Mouse (Mus musculus) CH12.LX (cell line): Measurements from ENCODE around the gene Il11ra1. TPM values are rescaled to one million over a fixed set of nuclear protein-coding genes. Genes with fewer than 3 reads are reported as not detected.

Experiments used
- DNase-seq: peaks from one replicate; pipeline ENCODE4 v3.0.0-alpha.2; 2013; ENCODE audit errors: extremely low read depth
- H3K27ac ChIP-seq: 2 replicates; pipeline ENCODE4 v1.5.1; 2012; ENCODE audit warnings: low read depth, mild to moderate bottlenecking, control low read depth, moderate library complexity; ENCODE audit not compliant: insufficient read depth
- H3K27me3 ChIP-seq: replicated peaks from 2 replicates; pipeline ENCODE3; 2012; ENCODE audit warnings: inconsistent platforms
- H3K36me3 ChIP-seq, 2 experiments: replicated peaks in 1 of 2; 2 replicates each; pipeline versions ENCODE3 to v1.6.1; 2012; ENCODE audit warnings: inconsistent platforms in 1 of 2, low read length in 1 of 2, mild to moderate bottlenecking in 1 of 2, mixed read lengths in 1 of 2, moderate library complexity in 1 of 2; ENCODE audit not compliant: control insufficient read depth in 1 of 2, insufficient read depth in 1 of 2
- H3K4me1 ChIP-seq, 2 experiments: 2 replicates each; pipeline ENCODE4 v1.6.1; 2012; ENCODE audit warnings: inconsistent platforms in 1 of 2, moderate library complexity in 1 of 2; ENCODE audit not compliant: insufficient read depth in 2 of 2, control insufficient read depth in 1 of 2
- H3K4me2 ChIP-seq: 2 replicates; pipeline ENCODE4 v1.6.1; 2012; ENCODE audit warnings: low read depth, mild to moderate bottlenecking, control low read depth; ENCODE audit not compliant: poor library complexity, insufficient read depth, severe bottlenecking
- H3K4me3 ChIP-seq, 3 experiments: fragments of 150-350 bp in 1 of 3; sonication (generic) in 1 of 3; replicated peaks in 1 of 3; 2 replicates each; pipeline versions ENCODE3 to v1.5.1; 2011 to 2012; ENCODE audit warnings: low read depth in 2 of 3, low read length in 2 of 3, mild to moderate bottlenecking in 2 of 3, moderate library complexity in 2 of 3, control low read depth in 1 of 3, improper control_type of control experiment in 1 of 3, inconsistent platforms in 1 of 3, mixed read lengths in 1 of 3; ENCODE audit not compliant: poor library complexity in 1 of 3
- H3K79me2 ChIP-seq: replicated peaks from 2 replicates; pipeline ENCODE4 v1.6.1; 2012; ENCODE audit warnings: mild to moderate bottlenecking, moderate library complexity; ENCODE audit not compliant: control insufficient read depth, poor library complexity, insufficient read depth, severe bottlenecking; ENCODE audit errors: extremely low read depth
- H3K9ac ChIP-seq: 2 replicates; pipeline ENCODE4 v1.6.1; 2012; ENCODE audit warnings: low read depth, mild to moderate bottlenecking, control low read depth, moderate library complexity; ENCODE audit not compliant: insufficient read depth
- H3K9me3 ChIP-seq: replicated peaks from 2 replicates; pipeline ENCODE3; 2012; ENCODE audit warnings: low read length, inconsistent platforms, mixed read lengths
- BHLHE40 ChIP-seq: IDR thresholded peaks from 2 replicates; pipeline ENCODE4 v1.6.1; 2011; ENCODE audit warnings: mild to moderate bottlenecking, low read depth, low read length, improper control_type of control experiment
- CTCF ChIP-seq, 2 experiments: IDR thresholded peaks in 1 of 2; conservative IDR thresholded peaks in 1 of 2; 2 replicates each; pipeline ENCODE4 v1.5.1; 2011 to 2012; ENCODE audit warnings: low read depth in 2 of 2, low read length in 2 of 2, improper control_type of control experiment in 1 of 2, inconsistent platforms in 1 of 2, mild to moderate bottlenecking in 1 of 2, moderate library complexity in 1 of 2
- ETS1 ChIP-seq: conservative IDR thresholded peaks from 2 replicates; pipeline ENCODE4 v1.6.1; 2012; ENCODE audit warnings: low read depth, mild to moderate bottlenecking, inconsistent platforms, low read length, improper control_type of control experiment, moderate library complexity
- JUN ChIP-seq: IDR thresholded peaks from 2 replicates; pipeline ENCODE4 v1.6.1; 2011; ENCODE audit warnings: low read depth, mild to moderate bottlenecking, low read length, improper control_type of control experiment, moderate library complexity; ENCODE audit not compliant: insufficient read depth
- MAX ChIP-seq: IDR thresholded peaks from 2 replicates; pipeline ENCODE4 v1.6.1; 2011; ENCODE audit warnings: low read length, improper control_type of control experiment
- MAZ ChIP-seq: IDR thresholded peaks from 2 replicates; pipeline ENCODE4 v1.6.1; 2012; ENCODE audit warnings: low read depth, mild to moderate bottlenecking, inconsistent platforms, low read length, improper control_type of control experiment, moderate library complexity
- MYC ChIP-seq: IDR thresholded peaks from 2 replicates; pipeline ENCODE4 v1.6.1; 2011; ENCODE audit warnings: low read depth, mild to moderate bottlenecking, improper control_type of control experiment, low read length
- POLR2A ChIP-seq: IDR thresholded peaks from 2 replicates; pipeline ENCODE4 v1.6.1; 2011; ENCODE audit warnings: low read depth, mild to moderate bottlenecking, improper control_type of control experiment, low read length
- POLR2AphosphoS2 ChIP-seq: IDR thresholded peaks from 2 replicates; pipeline ENCODE4 v1.6.1; 2011; ENCODE audit warnings: low read depth, low read length, improper control_type of control experiment
- RAD21 ChIP-seq: IDR thresholded peaks from 2 replicates; pipeline ENCODE4 v1.6.1; 2011; ENCODE audit warnings: low read depth, mild to moderate bottlenecking, low read length, improper control_type of control experiment, moderate library complexity
- RCOR1 ChIP-seq: conservative IDR thresholded peaks from 2 replicates; pipeline ENCODE4 v1.6.1; 2012; ENCODE audit warnings: low read depth, mild to moderate bottlenecking, inconsistent platforms, low read length, improper control_type of control experiment
- SIN3A ChIP-seq: IDR thresholded peaks from 2 replicates; pipeline ENCODE4 v1.6.1; 2012; ENCODE audit warnings: low read length, improper control_type of control experiment, inconsistent platforms
- SMC3 ChIP-seq: IDR thresholded peaks from 2 replicates; pipeline ENCODE4 v1.6.1; 2011; ENCODE audit warnings: low read depth, low read length, improper control_type of control experiment
- TBP ChIP-seq: conservative IDR thresholded peaks from 2 replicates; pipeline ENCODE4 v1.6.1; 2011; ENCODE audit warnings: low read depth, low read length, improper control_type of control experiment
- TCF12 ChIP-seq: IDR thresholded peaks from 2 replicates; pipeline ENCODE4 v1.6.1; 2014; ENCODE audit warnings: low read depth, mild to moderate bottlenecking, inconsistent platforms, low read length, improper control_type of control experiment
- UBTF ChIP-seq: IDR thresholded peaks from 2 replicates; pipeline ENCODE4 v1.6.1; 2012; ENCODE audit warnings: low read depth, mild to moderate bottlenecking, inconsistent platforms, low read length, improper control_type of control experiment, moderate library complexity
- USF2 ChIP-seq: conservative IDR thresholded peaks from 2 replicates; pipeline ENCODE4 v1.6.1; 2011; ENCODE audit warnings: low read depth, low read length, improper control_type of control experiment
- dilution Hi-C: fragments of 300-500 bp; cut with MboI; formaldehyde crosslinking; loops from 2 replicates; pipeline ENCODE4 v1.14.3; 2020; ENCODE audit warnings: low sequenced_read_pairs; ENCODE audit not compliant: extremely low pct_unique_long_range_greater_than_20kb, extremely low pct_ligation_motif_present
- in situ Hi-C: fragments of 300-500 bp; cut with MboI; formaldehyde crosslinking; loops from 3 replicates; pipeline ENCODE4 v1.14.3; 2019; ENCODE audit warnings: low sequenced_read_pairs, low pct_ligation_motif_present, low pct_unique_long_range_greater_than_20kb, mixed read lengths
- polyA plus RNA-seq: library from polyadenylated mRNA; unstranded; fragments of >175 nt; gene quantifications from 2 replicates; pipeline ENCODE4 v1.2.1, GENCODE M21; 2012; ENCODE audit warnings: low read depth; ENCODE audit not compliant: insufficient read length
- total RNA-seq, 2 experiments: library from RNA; depleted of rRNA; stranded (reverse); fragments of 300-350 nt in 1 of 2; fragments of >200 nt in 1 of 2; gene quantifications; 2 replicates each; pipeline ENCODE4 v1.2.3; 2012 to 2014

Gene Il11ra1
- total and polyA plus RNA-seq, 3 experiments: 1.3 to 4.8 (median 4.2) TPM

DNA sequence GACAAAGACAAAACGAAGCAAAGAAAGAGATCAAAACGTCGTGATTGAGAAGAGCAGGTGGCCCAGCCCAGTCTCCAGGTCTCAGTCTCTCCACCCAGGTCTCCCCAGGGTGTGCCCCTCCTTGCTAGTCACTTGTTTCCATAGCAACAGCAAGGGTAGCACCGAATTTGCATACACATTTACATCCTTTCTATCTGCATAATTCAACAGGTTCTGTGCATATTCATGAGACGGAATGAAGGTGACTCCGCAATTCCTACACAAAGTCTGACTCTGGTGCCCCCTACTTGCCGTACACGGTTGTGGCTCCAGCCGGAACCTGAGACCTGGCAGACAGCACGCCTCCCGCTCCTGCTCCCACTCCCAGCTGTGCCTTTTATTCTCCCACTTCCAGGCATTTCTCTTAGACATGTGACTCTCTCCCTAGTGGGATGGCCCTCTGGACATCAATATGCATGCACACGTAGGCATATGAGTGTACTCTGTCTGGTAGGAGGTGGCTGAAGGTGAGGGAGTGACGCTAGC lies 7.3 kb downstream of the Il11ra1 start:
- peak; percentile 81 for DNase-seq
- in situ Hi-C loops: no loop called here
- Histone ChIP-seq H3K9me3 (no peaks in the 10 kb centered on the region), H3K9ac (no peak overlapping the region), H3K4me1 (peaks cover 12 to 30% of the 10 kb centered on the region in 2 experiments), H3K27ac (no peak overlapping the region), H3K4me3 (peak overlapping the region in 1 of 3 experiments; percentile 21), H3K27me3 (peaks cover 48% of the 10 kb centered on the region), H3K79me2 (no peaks in the 10 kb centered on the region), H3K36me3 (peaks cover 0 to 14% of the 10 kb centered on the region in 2 experiments), H3K4me2 (peak overlapping the region; percentile 33; the same call in 1 of the 2 replicates)
- TF ChIP-seq TBP: no peak
- peak; percentile 30; the same call in 1 of the 2 replicates for TF ChIP-seq MAX
- TF ChIP-seq SMC3: peak; percentile 50
- 0 out of 2 replicates have a peak, but pooled peaks have one; percentile 17 for TF ChIP-seq ETS1
- no peak for TF ChIP-seq UBTF
- TF ChIP-seq MYC: no peak
- peak; percentile 54 for TF ChIP-seq RAD21
- TF ChIP-seq USF2: no peak
- TF ChIP-seq POLR2A: no peak
- TF ChIP-seq BHLHE40: 0 out of 2 replicates have a peak, but pooled peaks have one; percentile 12
- TF ChIP-seq POLR2AphosphoS2: no peak
- TF ChIP-seq SIN3A: no peak
- TF ChIP-seq TCF12: 0 out of 2 replicates have a peak, but pooled peaks have one; percentile 19
- TF ChIP-seq RCOR1: no peak
- TF ChIP-seq MAZ: 0 out of 2 replicates have a peak, but pooled peaks have one; percentile 19
- peak in 1 of 2 experiments; percentile 69; a peak in 2 of 4 replicates for TF ChIP-seq CTCF (conservative IDR thresholded peaks at IDR 0.05 in 1 of 2, IDR thresholded peaks at IDR 0.05 in 1 of 2; ENCODE audit: low read depth in 2 of 2, low read length in 2 of 2)
- dilution Hi-C loops: no loop called here

DNA sequence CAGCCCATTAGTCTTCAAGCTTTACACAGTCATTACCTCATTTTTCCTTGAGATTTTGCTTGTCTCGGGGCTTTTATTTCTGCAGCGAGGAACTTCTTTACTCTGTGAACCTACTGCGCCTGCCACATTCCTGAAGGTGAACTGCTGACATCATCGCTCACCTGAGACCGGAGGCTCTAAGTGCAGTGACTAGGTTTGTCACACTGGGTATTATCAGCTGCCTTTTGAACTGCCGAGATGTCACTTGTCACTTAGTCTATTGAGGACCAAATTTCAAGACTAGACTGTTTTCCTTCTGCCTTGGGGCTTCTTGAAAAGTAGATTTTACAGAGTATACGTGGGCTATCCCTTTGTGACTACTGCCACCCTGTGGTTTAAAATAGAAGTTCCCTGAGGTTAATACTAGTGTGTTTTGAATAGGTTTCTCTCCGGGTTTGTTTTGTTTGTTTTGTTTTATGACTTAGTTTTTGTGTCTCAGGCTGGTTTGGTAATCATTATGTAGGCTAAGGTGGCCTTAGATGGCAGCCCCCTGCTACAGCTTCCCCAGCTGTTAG lies 8.5 kb downstream of the Il11ra1 start:
- TF ChIP-seq JUN: no peak
- peak; percentile 75 for TF ChIP-seq SMC3
- no peak for TF ChIP-seq POLR2A
- peak; percentile 25 to 88; a peak in 3 of 4 replicates for TF ChIP-seq CTCF (conservative IDR thresholded peaks at IDR 0.05 in 1 of 2, IDR thresholded peaks at IDR 0.05 in 1 of 2; ENCODE audit: low read depth in 2 of 2, low read length in 2 of 2)
- TF ChIP-seq UBTF: no peak
- TF ChIP-seq RAD21: peak; percentile 88
- in situ Hi-C loops (no loop called here), dilution Hi-C loops (no loop called here)
- H3K4me1 ChIP-seq: peaks cover 14 to 36% of the 10 kb centered on the region in 2 experiments
- no peak overlapping the region for H3K4me2 ChIP-seq
- peaks cover 45% of the 10 kb centered on the region for H3K27me3 ChIP-seq
- H3K79me2 ChIP-seq: peaks cover 7% of the 10 kb centered on the region; the same call in 1 of the 2 replicates
- H3K36me3 ChIP-seq: peaks cover 0 to 18% of the 10 kb centered on the region in 2 experiments
- H3K4me3 ChIP-seq: no peak overlapping the region
- no peak overlapping the region for H3K9ac ChIP-seq
- no peaks in the 10 kb centered on the region for H3K9me3 ChIP-seq
- no peak overlapping the region for H3K27ac ChIP-seq
- peak; percentile 68 for DNase-seq
